Mouse (Mus musculus) spleen, adult 2 months (tissue): ENCODE measurements around the gene Aspm. TPM values are rescaled to one million over a fixed set of nuclear protein-coding genes. Genes with fewer than 3 reads are reported as not detected.
"Not testable (repeated sequence)": the region's sequence is repeated elsewhere in the genome, so short reads cannot be mapped to it uniquely, and the experiment has no call there.

Experiments used
- DNase-seq, 2 experiments: peaks; one replicate each; pipeline versions ENCODE4 v3.0.0 to v3.0.0-alpha.2; 2012 to 2021; ENCODE audit warnings: low spot score in 2 of 2, low read depth in 1 of 2
- H3K27ac ChIP-seq: fragments of 200-500 bp; 2 replicates; pipeline ENCODE4 v1.5.1; 2012; ENCODE audit warnings: low read length, inconsistent platforms; ENCODE audit not compliant: insufficient read depth
- H3K27me3 ChIP-seq: fragments of 200-500 bp; 2 replicates; pipeline ENCODE4 v1.6.1; 2012; ENCODE audit warnings: mild to moderate bottlenecking, moderate library complexity, low read length, inconsistent platforms; ENCODE audit not compliant: control insufficient read depth, insufficient read depth
- H3K36me3 ChIP-seq: fragments of 200-500 bp; 2 replicates; pipeline ENCODE4 v1.6.1; 2012; ENCODE audit warnings: mild to moderate bottlenecking, low read length, inconsistent platforms; ENCODE audit not compliant: control insufficient read depth, insufficient read depth
- H3K4me1 ChIP-seq: fragments of 200-500 bp; 2 replicates; pipeline ENCODE4 v1.6.1; 2011; ENCODE audit warnings: inconsistent platforms; ENCODE audit not compliant: control insufficient read depth, insufficient read depth, insufficient read length
- H3K4me3 ChIP-seq: fragments of 200-500 bp; 2 replicates; pipeline ENCODE4 v1.5.1; 2011; ENCODE audit warnings: mild to moderate bottlenecking, inconsistent platforms; ENCODE audit not compliant: insufficient read depth, insufficient read length; ENCODE audit errors: extremely low read depth
- CTCF ChIP-seq: fragments of 200-500 bp; IDR thresholded peaks from 2 replicates; pipeline ENCODE4 v1.5.1; 2011; ENCODE audit warnings: mild to moderate bottlenecking, inconsistent platforms; ENCODE audit not compliant: insufficient read depth, insufficient read length, insufficient replicate concordance; ENCODE audit errors: extremely low read depth
- POLR2A ChIP-seq: fragments of 200-500 bp; IDR thresholded peaks from 2 replicates; pipeline ENCODE4 v1.6.1; 2011; ENCODE audit warnings: low read depth, low read length, inconsistent platforms
- WGBS: fragments of 180-500 bp; shearing (Covaris S2); methylation state at CpG from one replicate; pipeline ENCODE4 v1.1.7; 2018; 5-methylcytosine and 5-hydroxymethylcytosine counted together
- polyA plus RNA-seq: library from polyadenylated mRNA; depleted of rRNA; stranded (reverse); fragments of >200 nt; gene quantifications from 2 replicates; pipeline ENCODE4 v1.2.3, GENCODE M21; 2012

The Aspm gene
- polyA plus RNA-seq, 1 experiment: 0.77 TPM

GRCm38 (mm10) chr1:139422941-139423340 is 31.6 kb upstream of the Aspm start:
- peaks cover 4% of the 10 kb centered on the region for H3K4me1 ChIP-seq
- no peaks in the 10 kb centered on the region for H3K27me3 ChIP-seq
- H3K4me3 ChIP-seq: peak overlapping the region; percentile 99
- no peaks in the 10 kb centered on the region for H3K36me3 ChIP-seq
- 33% methylated on average over 10 of the region's 10 CpGs for WGBS
- no peak overlapping the region for H3K27ac ChIP-seq
- no peak for TF ChIP-seq POLR2A
- TF ChIP-seq CTCF: no peak
- DNase-seq: no peak

DNA sequence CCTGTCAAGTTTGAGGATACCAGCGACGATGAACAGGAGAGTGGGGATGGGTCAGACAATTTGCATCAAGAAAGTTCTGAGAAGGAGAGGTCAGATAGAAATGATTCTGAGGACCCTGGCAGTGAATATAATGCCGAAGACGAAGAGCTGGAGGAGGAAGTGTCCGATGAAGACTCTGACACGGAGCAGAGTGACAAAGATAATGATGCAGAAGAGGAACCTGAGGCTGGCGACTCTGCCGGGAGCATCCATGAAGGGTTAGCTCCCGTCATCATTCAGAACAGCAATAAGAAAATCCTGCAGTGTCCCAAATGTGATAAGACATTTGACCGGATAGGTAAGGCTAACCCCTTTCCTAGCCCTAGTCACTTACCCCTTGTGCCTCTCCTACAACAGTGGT is 30.6 kb upstream of the Aspm start:
- H3K27me3 ChIP-seq: no peaks in the 10 kb centered on the region
- WGBS: 57% methylated on average over 10 of the region's 10 CpGs
- TF ChIP-seq POLR2A (no peak), CTCF (no peak)
- H3K27ac ChIP-seq: no peak overlapping the region
- peaks cover 4% of the 10 kb centered on the region for H3K4me1 ChIP-seq
- H3K36me3 ChIP-seq: no peaks in the 10 kb centered on the region
- no peak overlapping the region for H3K4me3 ChIP-seq
- DNase-seq: no peak

DNA sequence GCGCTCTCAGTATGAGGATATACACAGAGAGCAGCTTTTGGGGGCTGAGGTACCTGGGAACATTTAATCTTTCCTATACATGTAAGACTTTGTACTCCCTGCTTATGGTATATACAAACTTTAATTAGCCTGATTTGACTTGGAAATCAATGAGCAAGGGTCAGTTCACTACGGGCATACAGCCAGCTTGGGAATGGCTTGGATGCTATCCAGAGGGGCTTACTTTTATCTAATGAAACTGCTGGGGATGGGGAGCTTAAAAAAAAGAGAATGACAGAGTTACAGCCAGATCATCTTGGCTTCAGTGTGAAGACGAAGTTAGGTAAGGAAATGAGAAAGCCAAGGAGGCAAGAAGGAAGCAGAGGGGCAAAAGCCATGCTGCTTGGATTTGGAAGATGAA is 29.6 kb upstream of the Aspm start:
- no peak for TF ChIP-seq POLR2A
- no peak for TF ChIP-seq CTCF
- Histone ChIP-seq H3K27me3 (no peaks in the 10 kb centered on the region), H3K4me3 (no peak overlapping the region), H3K36me3 (0 out of 2 replicates have a peak, but pooled peaks cover 2% of the 10 kb centered on the region), H3K27ac (no peak overlapping the region), H3K4me1 (peaks cover 4% of the 10 kb centered on the region)
- no peak for DNase-seq
- WGBS: 73% methylated on average over 3 of the region's 3 CpGs

GRCm38 (mm10) chr1:139438373-139438772 is 16.2 kb upstream of the Aspm start:
- H3K4me3 ChIP-seq: no peak overlapping the region
- TF ChIP-seq CTCF: no peak
- TF ChIP-seq POLR2A: no peak
- no peaks in the 10 kb centered on the region for H3K27me3 ChIP-seq
- DNase-seq: peak in 1 of 2 experiments; percentile 29
- peaks cover 18% of the 10 kb centered on the region for H3K36me3 ChIP-seq
- H3K4me1 ChIP-seq: no peaks in the 10 kb centered on the region
- no peak overlapping the region for H3K27ac ChIP-seq

GRCm38 (mm10) chr1:139443103-139443502 is 11.5 kb upstream of the Aspm start:
- H3K36me3 ChIP-seq: peaks cover 15% of the 10 kb centered on the region
- not testable (repeated sequence) for H3K4me3 ChIP-seq, H3K27ac ChIP-seq, H3K27me3 ChIP-seq, H3K4me1 ChIP-seq, DNase-seq
- WGBS: 40% methylated on average over 9 of the region's 9 CpGs

- H3K27ac ChIP-seq: no peak overlapping the region; the same call in 1 of the 2 replicates
- H3K36me3 ChIP-seq: no peaks in the 10 kb centered on the region
- 2% methylated on average over 17 of the region's 17 CpGs for WGBS
- DNase-seq: no peak
- peaks cover 9% of the 10 kb centered on the region; the same call in 1 of the 2 replicates for H3K4me1 ChIP-seq
- H3K4me3 ChIP-seq: peak overlapping the region; percentile 66
- TF ChIP-seq CTCF: no peak
- TF ChIP-seq POLR2A: no peak
- no peaks in the 10 kb centered on the region for H3K27me3 ChIP-seq
Observed at GRCm38 (mm10) chr1:139455226-139455869, 776 bp downstream of the Aspm start.

DNA sequence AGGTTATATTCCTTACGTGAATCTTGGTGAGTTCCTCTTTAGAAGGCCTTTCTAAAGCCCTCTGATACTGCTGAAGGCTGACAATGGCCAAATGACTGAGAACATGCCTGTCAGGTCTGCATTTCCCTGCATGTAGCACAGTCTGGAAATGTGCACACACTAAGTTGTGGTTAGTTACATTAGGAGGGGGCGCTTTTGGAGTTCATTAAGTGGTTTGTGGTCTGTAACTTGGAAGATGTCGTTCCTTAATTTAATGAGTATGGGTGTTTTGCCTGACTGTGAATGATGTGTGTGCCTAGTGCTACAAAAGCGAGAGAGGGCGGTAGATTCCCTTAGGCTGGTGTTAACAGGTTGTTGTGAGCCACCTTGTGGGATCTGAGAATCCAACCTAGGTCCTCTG is 6.2 kb downstream of the Aspm start:
- WGBS: 58% methylated on average over 5 of the region's 5 CpGs
- Histone ChIP-seq H3K4me3 (no peak overlapping the region), H3K27me3 (no peaks in the 10 kb centered on the region), H3K27ac (no peak overlapping the region), H3K36me3 (no peaks in the 10 kb centered on the region), H3K4me1 (no peaks in the 10 kb centered on the region)
- TF ChIP-seq CTCF (no peak), POLR2A (no peak)
- no peak for DNase-seq
